Mouse (Mus musculus): ENCODE data around the gene Pde8b.

The Pde8b gene

GRCm38 (mm10) chr13:95140460-95141079 is 109.6 kb downstream of the Pde8b start:
- DNase-seq (ENCODE audit: low spot score in 2 of 2): no peak

GRCm38 (mm10) chr13:95135326-95136150 is 114.6 kb downstream of the Pde8b start:
- DNase-seq (ENCODE audit: low spot score in 2 of 2): no peak

GRCm38 (mm10) chr13:95131848-95132247 is 118.3 kb downstream of the Pde8b start:
- no peak for DNase-seq (ENCODE audit: low spot score in 2 of 2)

GRCm38 (mm10) chr13:95131041-95131440 is 119.1 kb downstream of the Pde8b start:
- no peak for DNase-seq (ENCODE audit: low spot score in 2 of 2)

GRCm38 (mm10) chr13:95127288-95127687 is 122.8 kb downstream of the Pde8b start:
- DNase-seq (ENCODE audit: low spot score in 2 of 2): no peak

- DNase-seq (ENCODE audit: low spot score in 2 of 2): no peak
Observed at GRCm38 (mm10) chr13:95126801-95127200, 123.3 kb downstream of the Pde8b start.

- DNase-seq (ENCODE audit: low spot score in 2 of 2): no peak
Observed at GRCm38 (mm10) chr13:95125546-95126215, 124.5 kb downstream of the Pde8b start.

GRCm38 (mm10) chr13:95120570-95120969 is 129.6 kb downstream of the Pde8b start:
- DNase-seq (ENCODE audit: low spot score in 2 of 2): no peak

- DNase-seq (ENCODE audit: low spot score in 2 of 2): no peak
Observed at GRCm38 (mm10) chr13:95113763-95114162, 136.4 kb downstream of the Pde8b start.

GRCm38 (mm10) chr13:95109555-95109954 is 140.6 kb downstream of the Pde8b start:
- no peak for DNase-seq (ENCODE audit: low spot score in 2 of 2)

GRCm38 (mm10) chr13:95108035-95108434 is 142.1 kb downstream of the Pde8b start:
- no peak for DNase-seq (ENCODE audit: low spot score in 2 of 2)

- DNase-seq (ENCODE audit: low spot score in 2 of 2): no peak
Observed at GRCm38 (mm10) chr13:95104865-95105264, 145.3 kb downstream of the Pde8b start.

- DNase-seq (ENCODE audit: low spot score in 2 of 2): no peak
Observed at GRCm38 (mm10) chr13:95102985-95103590, 147.0 kb downstream of the Pde8b start.

- no peak for DNase-seq (ENCODE audit: low spot score in 2 of 2)
Observed at GRCm38 (mm10) chr13:95101315-95101714, 148.8 kb downstream of the Pde8b start.

GRCm38 (mm10) chr13:95098931-95099720 is 151.0 kb downstream of the Pde8b start:
- DNase-seq (ENCODE audit: low spot score in 2 of 2): no peak

- no peak for DNase-seq (ENCODE audit: low spot score in 2 of 2)
Observed at GRCm38 (mm10) chr13:95096646-95097045, 153.5 kb downstream of the Pde8b start.

GRCm38 (mm10) chr13:95095860-95096259 is 154.3 kb downstream of the Pde8b start:
- no peak for DNase-seq (ENCODE audit: low spot score in 2 of 2)

- no peak for DNase-seq (ENCODE audit: low spot score in 2 of 2)
Observed at GRCm38 (mm10) chr13:95091546-95092445, 158.3 kb downstream of the Pde8b start.

- DNase-seq (ENCODE audit: low spot score in 2 of 2): no peak
Observed at GRCm38 (mm10) chr13:95087358-95087787, 162.8 kb downstream of the Pde8b start.

- DNase-seq (ENCODE audit: low spot score in 2 of 2): no peak
Observed at GRCm38 (mm10) chr13:95086033-95086432, 164.1 kb downstream of the Pde8b start.
